In the genomic region with DNA sequence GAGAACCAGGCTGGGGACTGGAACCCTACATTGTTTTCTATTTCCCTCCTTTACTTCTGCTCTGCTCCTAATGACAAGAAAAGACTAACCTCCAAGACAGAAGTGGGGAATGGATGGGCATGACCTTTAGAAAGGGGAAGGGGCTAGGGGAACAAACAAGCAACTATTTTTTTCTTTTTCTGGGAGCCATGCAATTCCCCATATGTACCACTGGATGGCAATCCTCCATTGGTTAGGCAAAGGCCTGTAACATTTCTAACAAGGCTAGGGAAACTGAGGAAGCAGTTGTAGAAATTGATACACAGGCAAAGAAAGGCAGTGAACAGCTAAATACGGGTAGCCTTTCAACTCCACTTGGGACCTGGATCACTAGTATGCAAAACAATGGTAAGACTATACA, we compare ENCODE assay signal across 15 mouse cellular contexts.
A peak's percentile ranks its signal among the peaks of the same experiment; 100 is the strongest.
DNase-seq lines count a peak whose midpoint lies in the region; ATAC-seq and TF ChIP-seq lines count a peak whose summit lies in the region.
"Had no signal": no experiment of that assay in that cellular context is flagged by ENCODE, and none has a peak within 500 bp of the region (broad histone marks: within the 10 kb centered on the region; RNA-seq: fewer than 3 reads in every experiment).

No protein-coding gene starts in this region.

- H3K27me3 ChIP-seq in forebrain, embryonic 14.5 days (replicated peaks; ENCODE audit: control insufficient read depth, insufficient read depth, low read length), result no peaks in the 10 kb centered on the region
- peaks cover 35% of the 10 kb centered on the region for H3K27me3 ChIP-seq in forebrain, embryonic 10.5 days (ENCODE audit: poor library complexity, severe bottlenecking)
- H3K27me3 ChIP-seq in kidney, postnatal 0 days (ENCODE audit: insufficient read depth, low read length), result no peaks in the 10 kb centered on the region
- no peaks in the 10 kb centered on the region for H3K27me3 ChIP-seq in midbrain, postnatal 0 days (ENCODE audit: insufficient read depth, low read length)
- H3K27me3 ChIP-seq in midbrain, embryonic 15.5 days (replicated peaks), result 0 out of 2 replicates have a peak, but pooled peaks cover 4% of the 10 kb centered on the region
- H3K27me3 ChIP-seq: liver, embryonic 15.5 days had no signal

- H3K4me3 ChIP-seq in forebrain, embryonic 14.5 days (ENCODE audit: low read depth, low read length), result no peak overlapping the region
- no peak overlapping the region for H3K4me3 ChIP-seq in forebrain, embryonic 10.5 days
- H3K4me3 ChIP-seq in kidney, postnatal 0 days (replicated peaks; ENCODE audit: low read depth, low read length), result no peak overlapping the region
- H3K4me3 ChIP-seq in midbrain, postnatal 0 days (ENCODE audit: low read depth, low read length), result no peak overlapping the region
- no peak overlapping the region for H3K4me3 ChIP-seq in midbrain, embryonic 15.5 days
- H3K4me3 ChIP-seq in cortical plate, adult 2 months (ENCODE audit: insufficient read depth, low read length), result no peak overlapping the region
- H3K4me3 ChIP-seq: liver, embryonic 15.5 days had no signal

- TF ChIP-seq CTCF in kidney, postnatal 0 days (IDR thresholded peaks at IDR 0.05; ENCODE audit: low read depth), result peak; percentile 77
- TF ChIP-seq CTCF in midbrain, postnatal 0 days (IDR thresholded peaks at IDR 0.05), result peak; percentile 73
- TF ChIP-seq CTCF in cortical plate, adult 2 months (IDR thresholded peaks at IDR 0.05; ENCODE audit: extremely low read depth, insufficient read depth, low read length), result peak; percentile 44; the same call in 1 of the 2 replicates

- 51% methylated on average over 1 of the region's 1 CpGs for WGBS in forebrain, embryonic 14.5 days
- 41% methylated on average over 1 of the region's 1 CpGs for WGBS in forebrain, embryonic 10.5 days
- 42% methylated on average over 1 of the region's 1 CpGs for WGBS in kidney, postnatal 0 days
- 44% methylated on average over 1 of the region's 1 CpGs for WGBS in midbrain, postnatal 0 days
- WGBS in midbrain, embryonic 15.5 days, result 58% methylated on average over 1 of the region's 1 CpGs

- H3K36me3 ChIP-seq in forebrain, embryonic 14.5 days (ENCODE audit: control insufficient read depth, insufficient read depth, low read length), result no peaks in the 10 kb centered on the region
- H3K36me3 ChIP-seq in forebrain, embryonic 10.5 days (replicated peaks), result no peaks in the 10 kb centered on the region
- H3K36me3 ChIP-seq in kidney, postnatal 0 days (ENCODE audit: insufficient read depth, low read length), result no peaks in the 10 kb centered on the region
- no peaks in the 10 kb centered on the region for H3K36me3 ChIP-seq in midbrain, postnatal 0 days (ENCODE audit: insufficient read depth, low read length)
- H3K36me3 ChIP-seq in midbrain, embryonic 15.5 days (replicated peaks), result no peaks in the 10 kb centered on the region
- H3K36me3 ChIP-seq: liver, embryonic 15.5 days had no signal

- H3K9ac ChIP-seq in forebrain, embryonic 14.5 days (ENCODE audit: low read length), result no peak overlapping the region
- no peak overlapping the region for H3K9ac ChIP-seq in kidney, postnatal 0 days (ENCODE audit: low read depth, low read length)
- no peak overlapping the region for H3K9ac ChIP-seq in midbrain, postnatal 0 days (replicated peaks; ENCODE audit: low read length, poor library complexity, severe bottlenecking)
- no peak overlapping the region for H3K9ac ChIP-seq in midbrain, embryonic 15.5 days
- H3K9ac ChIP-seq: liver, embryonic 15.5 days had no signal

- no peak for ATAC-seq in forebrain, embryonic 14.5 days
- ATAC-seq in kidney, postnatal 0 days (replicated peaks; ENCODE audit: low FRiP score, low read depth), result no peak
- ATAC-seq in midbrain, postnatal 0 days (ENCODE audit: low FRiP score), result no peak
- no peak for ATAC-seq in midbrain, embryonic 15.5 days (replicated peaks)

- no peaks in the 10 kb centered on the region for H3K4me1 ChIP-seq in forebrain, embryonic 14.5 days (ENCODE audit: control insufficient read depth, insufficient read depth, low read length)
- H3K4me1 ChIP-seq in forebrain, embryonic 10.5 days, result no peaks in the 10 kb centered on the region
- no peaks in the 10 kb centered on the region for H3K4me1 ChIP-seq in kidney, postnatal 0 days (replicated peaks; ENCODE audit: insufficient read depth, low read length)
- H3K4me1 ChIP-seq in midbrain, postnatal 0 days (ENCODE audit: insufficient read depth, low read length), result no peaks in the 10 kb centered on the region
- no peaks in the 10 kb centered on the region for H3K4me1 ChIP-seq in midbrain, embryonic 15.5 days
- H3K4me1 ChIP-seq in cortical plate, adult 2 months (ENCODE audit: control insufficient read depth, insufficient read depth, low read length), result no peaks in the 10 kb centered on the region
- H3K4me1 ChIP-seq: liver, embryonic 15.5 days had no signal

- H3K4me2 ChIP-seq in forebrain, embryonic 14.5 days (ENCODE audit: low read length), result no peak overlapping the region
- H3K4me2 ChIP-seq in kidney, postnatal 0 days (ENCODE audit: low read length), result no peak overlapping the region
- no peak overlapping the region for H3K4me2 ChIP-seq in midbrain, postnatal 0 days (ENCODE audit: low read depth, low read length, poor library complexity, severe bottlenecking)
- H3K4me2 ChIP-seq in midbrain, embryonic 15.5 days, result no peak overlapping the region
- H3K4me2 ChIP-seq: liver, embryonic 15.5 days; midbrain, embryonic 11.5 days had no signal

- DNase-seq in forebrain, embryonic 14.5 days (ENCODE audit: low spot score), result peak; percentile 30
- no peak for DNase-seq in forebrain, embryonic 10.5 days (ENCODE audit: extremely low spot score, low spot score)
- no peak for DNase-seq in kidney, postnatal 0 days (ENCODE audit: low spot score)
- no peak for DNase-seq in kidney, adult 11 months
- peak; percentile 22 for DNase-seq in midbrain, postnatal 0 days (ENCODE audit: low spot score)
- DNase-seq in gastrocnemius, postnatal 25 days, result no peak
- DNase-seq: adrenal gland, adult 8-10 months; cerebellum, adult 18-20 months; cerebellum, postnatal 36 days; lung, postnatal 4 days; right cerebral cortex, adult 18-20 months had no signal

- H3K9me3 ChIP-seq in forebrain, embryonic 14.5 days (replicated peaks; ENCODE audit: control insufficient read depth, low read length), result no peaks in the 10 kb centered on the region
- no peaks in the 10 kb centered on the region for H3K9me3 ChIP-seq in forebrain, embryonic 10.5 days
- no peaks in the 10 kb centered on the region for H3K9me3 ChIP-seq in kidney, postnatal 0 days (replicated peaks; ENCODE audit: low read length)
- H3K9me3 ChIP-seq in midbrain, postnatal 0 days (ENCODE audit: low read length), result no peaks in the 10 kb centered on the region
- no peaks in the 10 kb centered on the region for H3K9me3 ChIP-seq in midbrain, embryonic 15.5 days
- H3K9me3 ChIP-seq: liver, embryonic 15.5 days had no signal

- TF ChIP-seq POLR2A in cortical plate, adult 2 months (IDR thresholded peaks at IDR 0.05; ENCODE audit: extremely low read depth, insufficient read depth, low read length), result no peak

- no peak overlapping the region for H3K27ac ChIP-seq in forebrain, embryonic 14.5 days (ENCODE audit: low read depth, low read length)
- H3K27ac ChIP-seq in forebrain, embryonic 10.5 days, result no peak overlapping the region
- H3K27ac ChIP-seq in kidney, postnatal 0 days, result no peak overlapping the region
- no peak overlapping the region for H3K27ac ChIP-seq in midbrain, postnatal 0 days (ENCODE audit: low read depth, low read length)
- H3K27ac ChIP-seq in midbrain, embryonic 15.5 days, result no peak overlapping the region
- no peak overlapping the region for H3K27ac ChIP-seq in cortical plate, adult 2 months (ENCODE audit: insufficient read depth, low read length)
- H3K27ac ChIP-seq: liver, embryonic 15.5 days had no signal

Comparison
In these comparisons a context has a peak if more than half of its experiments do, and no peak if none do; other contexts are left out.
1. DNase-seq: peak in forebrain, embryonic 14.5 days (single experiment) and midbrain, postnatal 0 days (single experiment); none in forebrain, embryonic 10.5 days (single experiment), kidney, postnatal 0 days (single experiment), kidney, adult 11 months (single experiment) and gastrocnemius, postnatal 25 days (single experiment).
2. Peak in every context shown above with its lines, with median percentiles within 50 percentile points of each other: CTCF ChIP-seq.